Mouse (Mus musculus): ENCODE data around the gene Klhdc1. TPM values are rescaled to one million over a fixed set of nuclear protein-coding genes. Genes with fewer than 3 reads are reported as not detected.

The Klhdc1 gene
- polyA plus RNA-seq, 1 experiment from 2014 or later, result 14.9 TPM

DNA sequence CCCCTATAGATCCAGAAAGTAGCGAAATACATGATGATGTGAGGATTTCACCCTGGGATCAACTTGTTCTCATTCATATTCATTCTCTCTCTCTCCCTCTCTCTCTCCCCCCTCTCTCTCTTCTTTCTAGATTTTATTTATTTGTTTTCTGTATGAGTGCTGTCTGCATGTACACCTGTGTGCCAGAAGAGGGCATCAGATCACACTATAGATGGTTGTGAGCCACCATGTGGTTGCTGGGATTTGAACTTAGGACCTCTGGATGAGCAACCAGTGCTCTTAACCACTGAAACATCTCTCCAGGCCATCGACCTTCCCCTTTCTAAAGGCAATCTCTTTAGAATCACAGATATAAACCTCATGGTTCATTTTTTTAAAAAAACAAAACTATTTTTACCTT lies 32.5 kb upstream of the Klhdc1 start:
- no peak overlapping the region for H3K9ac ChIP-seq (replicated peaks)
- no peak overlapping the region for H3K4me2 ChIP-seq
- WGBS, result 94% methylated on average over 2 of the region's 2 CpGs
- H3K9me3 ChIP-seq (replicated peaks), result no peaks in the 10 kb centered on the region
- H3K4me3 ChIP-seq (replicated peaks), result no peak overlapping the region
- H3K36me3 ChIP-seq, result no peaks in the 10 kb centered on the region
- no peaks in the 10 kb centered on the region for H3K27me3 ChIP-seq (replicated peaks)
- H3K27ac ChIP-seq (replicated peaks), result no peak overlapping the region
- no peak for ATAC-seq (ENCODE audit: low FRiP score)
- peaks cover 4% of the 10 kb centered on the region for H3K4me1 ChIP-seq

DNA sequence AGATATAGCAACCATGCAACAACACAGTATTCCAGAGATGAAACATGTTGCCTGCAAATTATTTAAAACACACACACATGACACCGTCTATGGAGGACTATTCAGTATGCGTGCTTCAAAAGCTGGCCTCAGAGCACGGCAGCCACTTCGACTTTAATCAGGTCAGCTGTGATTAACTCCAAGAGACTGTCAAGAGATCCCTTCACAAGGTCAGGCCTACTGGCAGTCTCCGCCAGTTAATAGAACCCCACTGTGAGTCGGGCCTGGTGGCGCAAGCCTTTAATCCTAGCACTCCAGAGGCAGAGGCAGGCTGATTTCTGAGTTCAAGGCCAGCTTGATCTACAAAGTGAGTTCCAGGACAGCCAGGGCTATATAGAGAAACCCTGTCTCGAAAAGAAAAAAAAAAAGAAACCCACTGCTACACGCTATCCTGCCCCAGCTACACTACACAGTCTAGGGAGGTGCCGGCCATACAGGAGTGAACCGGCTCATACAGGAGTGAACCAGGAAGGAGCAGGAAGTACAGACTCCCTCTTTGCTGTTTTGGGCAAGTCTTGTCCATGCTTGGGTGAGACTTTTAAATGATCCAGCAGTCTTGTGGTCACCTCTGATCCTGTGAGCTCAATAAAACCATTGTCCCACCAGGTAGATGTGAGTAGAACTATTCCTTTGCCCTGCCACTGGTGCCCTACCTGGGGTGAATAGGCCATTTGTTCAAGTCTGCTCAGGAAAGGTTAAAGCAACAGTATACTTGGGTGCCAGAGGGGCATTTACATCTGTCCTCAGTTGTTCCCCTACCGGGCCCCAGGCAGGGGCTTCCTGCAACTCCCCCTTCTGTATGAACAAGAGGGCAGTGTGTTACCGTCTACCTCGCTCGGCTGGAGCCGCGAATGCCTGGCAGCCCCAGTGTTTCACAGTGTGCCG lies 30.7 kb upstream of the Klhdc1 start:
- ATAC-seq (ENCODE audit: low FRiP score), result no peak
- no peak overlapping the region for H3K27ac ChIP-seq (replicated peaks)
- H3K9ac ChIP-seq (replicated peaks), result no peak overlapping the region
- no peaks in the 10 kb centered on the region for H3K36me3 ChIP-seq
- H3K4me1 ChIP-seq, result no peaks in the 10 kb centered on the region
- 87% methylated on average over 18 of the region's 18 CpGs for WGBS
- H3K4me3 ChIP-seq (replicated peaks), result no peak overlapping the region
- no peaks in the 10 kb centered on the region for H3K27me3 ChIP-seq (replicated peaks)
- no peaks in the 10 kb centered on the region for H3K9me3 ChIP-seq (replicated peaks)
- no peak overlapping the region for H3K4me2 ChIP-seq

DNA sequence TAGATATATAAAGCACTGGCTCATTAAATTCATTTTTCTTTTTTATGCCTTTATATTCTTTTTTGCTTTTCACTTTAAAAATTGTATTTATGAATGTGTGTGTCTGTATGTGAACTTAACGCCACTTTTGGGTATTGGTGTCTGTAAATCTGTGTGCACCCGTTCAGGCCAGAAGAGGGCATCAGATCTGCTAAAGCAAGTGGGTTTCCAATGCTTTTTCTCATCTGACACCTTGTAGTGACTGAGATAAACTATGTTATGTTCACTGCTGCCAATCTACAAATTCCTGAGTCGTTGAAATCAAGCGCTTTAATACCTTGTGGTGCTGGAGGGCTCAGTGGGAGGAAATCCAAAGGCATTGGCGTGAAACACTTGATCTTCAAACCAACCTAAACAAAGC lies 29.9 kb upstream of the Klhdc1 start:
- ATAC-seq (ENCODE audit: low FRiP score), result no peak
- Histone ChIP-seq H3K4me3 (replicated peaks) (no peak overlapping the region), H3K4me2 (no peak overlapping the region), H3K27ac (replicated peaks) (no peak overlapping the region), H3K27me3 (replicated peaks) (no peaks in the 10 kb centered on the region), H3K36me3 (no peaks in the 10 kb centered on the region), H3K9me3 (replicated peaks) (no peaks in the 10 kb centered on the region), H3K4me1 (no peaks in the 10 kb centered on the region), H3K9ac (replicated peaks) (no peak overlapping the region)
- WGBS, result 86% methylated on average over 5 of the region's 5 CpGs

DNA sequence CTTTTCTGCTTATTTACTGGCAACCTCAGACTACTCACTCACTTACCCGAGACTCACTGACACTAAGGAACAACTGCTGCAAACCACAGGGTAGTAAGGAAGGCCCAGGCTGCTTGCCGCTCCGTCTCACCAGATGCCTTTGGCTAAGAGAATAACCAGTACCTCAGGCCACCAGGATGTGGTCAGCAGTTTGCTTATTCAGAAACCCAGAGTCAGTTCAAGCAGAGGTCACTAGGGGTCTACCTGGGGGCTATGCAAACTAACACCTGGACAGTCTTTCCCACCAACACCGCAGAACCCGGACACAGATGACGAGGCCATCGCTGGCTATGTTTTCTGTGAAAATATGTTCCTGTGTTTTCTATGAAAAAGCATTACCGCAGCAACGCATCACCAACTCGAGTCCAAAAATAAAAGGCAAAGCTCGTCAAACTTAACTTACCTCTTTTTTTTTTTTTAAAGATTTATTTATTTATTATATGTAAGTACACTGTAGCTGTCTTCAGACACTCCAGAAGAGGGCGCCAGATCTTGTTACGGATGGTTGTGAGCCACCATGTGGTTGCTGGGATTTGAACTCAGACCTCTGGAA lies 27.7 kb upstream of the Klhdc1 start:
- ATAC-seq (ENCODE audit: low FRiP score), result no peak
- H3K4me3 ChIP-seq (replicated peaks), result no peak overlapping the region
- no peak overlapping the region for H3K27ac ChIP-seq (replicated peaks)
- no peak overlapping the region for H3K4me2 ChIP-seq
- WGBS, result 95% methylated on average over 13 of the region's 13 CpGs
- no peaks in the 10 kb centered on the region for H3K9me3 ChIP-seq (replicated peaks)
- H3K36me3 ChIP-seq, result no peaks in the 10 kb centered on the region
- no peak overlapping the region for H3K9ac ChIP-seq (replicated peaks)
- H3K4me1 ChIP-seq, result no peaks in the 10 kb centered on the region
- no peaks in the 10 kb centered on the region for H3K27me3 ChIP-seq (replicated peaks)

DNA sequence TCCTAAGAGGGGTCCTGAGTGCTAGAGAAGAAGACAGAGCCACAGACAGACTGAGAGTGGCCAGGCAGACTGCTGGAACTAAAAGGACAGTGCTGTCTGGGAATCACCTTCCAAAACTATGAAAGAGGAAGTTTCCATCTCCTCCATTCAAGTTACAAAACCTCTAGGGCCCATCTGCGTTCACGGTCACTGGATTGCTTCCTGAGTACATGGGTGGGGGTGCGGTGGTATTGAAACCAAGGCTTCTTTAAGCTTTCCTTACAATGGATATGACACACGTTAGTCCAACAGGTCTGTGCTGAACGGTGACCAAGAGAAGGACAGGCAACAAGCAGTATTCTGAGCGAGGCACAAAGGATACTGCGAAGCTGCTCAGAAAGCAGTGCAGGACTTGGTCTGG lies 26.6 kb upstream of the Klhdc1 start:
- no peaks in the 10 kb centered on the region for H3K9me3 ChIP-seq (replicated peaks)
- H3K4me1 ChIP-seq, result no peaks in the 10 kb centered on the region
- no peaks in the 10 kb centered on the region for H3K27me3 ChIP-seq (replicated peaks)
- H3K36me3 ChIP-seq, result no peaks in the 10 kb centered on the region
- 92% methylated on average over 7 of the region's 7 CpGs for WGBS
- no peak for ATAC-seq (ENCODE audit: low FRiP score)
- H3K4me2 ChIP-seq, result no peak overlapping the region
- H3K9ac ChIP-seq (replicated peaks), result no peak overlapping the region
- no peak overlapping the region for H3K4me3 ChIP-seq (replicated peaks)
- no peak overlapping the region for H3K27ac ChIP-seq (replicated peaks)

DNA sequence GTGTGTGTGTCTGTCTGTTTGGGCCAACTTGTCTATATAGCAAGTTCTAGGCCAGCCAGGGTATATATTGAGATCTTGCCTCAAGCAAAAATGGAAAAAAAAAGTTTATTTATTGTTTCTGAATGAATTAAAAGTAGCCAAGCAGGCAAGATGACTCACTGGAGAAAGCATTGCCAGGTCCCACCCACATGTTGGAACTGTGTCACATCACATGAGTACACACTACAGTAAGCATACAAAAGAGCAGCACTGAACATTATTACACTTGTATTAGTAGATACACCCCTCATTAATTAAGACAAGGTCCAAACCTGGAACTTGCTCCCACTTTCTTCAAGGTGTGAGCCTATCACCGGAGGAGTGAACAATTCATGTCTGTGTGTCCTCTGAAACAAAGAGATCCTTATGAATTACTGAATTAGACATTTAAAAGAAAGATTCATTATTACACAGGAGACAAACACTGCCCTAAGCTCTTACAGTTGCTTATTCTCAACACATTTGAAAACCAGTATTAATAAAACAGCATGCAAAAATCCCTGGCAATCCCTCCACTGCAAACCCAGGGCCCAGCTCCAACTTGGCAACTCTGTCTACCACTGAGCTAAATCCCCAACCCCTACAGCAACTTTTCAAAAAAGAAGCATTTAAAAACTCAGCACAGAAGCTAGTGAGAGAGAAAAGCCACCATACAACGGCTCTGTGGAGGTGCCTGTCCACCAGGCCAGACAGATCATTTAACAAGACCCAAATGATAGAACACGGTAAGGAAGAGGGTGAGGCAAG lies 25.8 kb upstream of the Klhdc1 start:
- WGBS, result 88% methylated on average over 3 of the region's 3 CpGs
- no peaks in the 10 kb centered on the region for H3K4me1 ChIP-seq
- H3K9ac ChIP-seq (replicated peaks), result no peak overlapping the region
- H3K4me2 ChIP-seq, result no peak overlapping the region
- no peaks in the 10 kb centered on the region for H3K27me3 ChIP-seq (replicated peaks)
- H3K4me3 ChIP-seq (replicated peaks), result no peak overlapping the region
- H3K36me3 ChIP-seq, result no peaks in the 10 kb centered on the region
- H3K27ac ChIP-seq (replicated peaks), result no peak overlapping the region
- ATAC-seq (ENCODE audit: low FRiP score), result no peak
- H3K9me3 ChIP-seq (replicated peaks), result no peaks in the 10 kb centered on the region

DNA sequence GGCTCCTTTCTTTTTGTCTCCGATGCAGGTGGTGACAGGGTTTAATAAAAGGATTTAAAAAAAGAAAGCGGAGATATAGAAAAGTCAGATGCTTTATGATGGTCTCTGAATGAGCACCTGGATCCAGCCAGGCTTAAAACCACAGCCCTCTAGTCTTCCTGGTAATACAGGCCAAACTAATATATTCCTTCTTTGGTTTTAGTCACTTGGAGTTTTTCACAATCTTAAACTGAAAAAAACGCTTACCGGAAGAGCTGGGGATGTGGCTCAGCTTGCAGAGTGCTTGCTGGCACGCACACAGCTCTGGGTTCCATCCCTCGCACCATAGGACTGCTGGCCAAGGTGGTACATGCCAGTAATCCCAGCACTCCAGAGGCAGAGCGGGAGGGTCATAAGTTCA lies 24.4 kb upstream of the Klhdc1 start:
- no peak for ATAC-seq (ENCODE audit: low FRiP score)
- no peak overlapping the region for H3K4me2 ChIP-seq
- H3K4me3 ChIP-seq (replicated peaks), result no peak overlapping the region
- no peak overlapping the region for H3K27ac ChIP-seq (replicated peaks)
- H3K9me3 ChIP-seq (replicated peaks), result no peaks in the 10 kb centered on the region
- no peaks in the 10 kb centered on the region for H3K4me1 ChIP-seq
- H3K36me3 ChIP-seq, result no peaks in the 10 kb centered on the region
- 91% methylated on average over 7 of the region's 7 CpGs for WGBS
- H3K9ac ChIP-seq (replicated peaks), result no peak overlapping the region
- no peaks in the 10 kb centered on the region for H3K27me3 ChIP-seq (replicated peaks)

DNA sequence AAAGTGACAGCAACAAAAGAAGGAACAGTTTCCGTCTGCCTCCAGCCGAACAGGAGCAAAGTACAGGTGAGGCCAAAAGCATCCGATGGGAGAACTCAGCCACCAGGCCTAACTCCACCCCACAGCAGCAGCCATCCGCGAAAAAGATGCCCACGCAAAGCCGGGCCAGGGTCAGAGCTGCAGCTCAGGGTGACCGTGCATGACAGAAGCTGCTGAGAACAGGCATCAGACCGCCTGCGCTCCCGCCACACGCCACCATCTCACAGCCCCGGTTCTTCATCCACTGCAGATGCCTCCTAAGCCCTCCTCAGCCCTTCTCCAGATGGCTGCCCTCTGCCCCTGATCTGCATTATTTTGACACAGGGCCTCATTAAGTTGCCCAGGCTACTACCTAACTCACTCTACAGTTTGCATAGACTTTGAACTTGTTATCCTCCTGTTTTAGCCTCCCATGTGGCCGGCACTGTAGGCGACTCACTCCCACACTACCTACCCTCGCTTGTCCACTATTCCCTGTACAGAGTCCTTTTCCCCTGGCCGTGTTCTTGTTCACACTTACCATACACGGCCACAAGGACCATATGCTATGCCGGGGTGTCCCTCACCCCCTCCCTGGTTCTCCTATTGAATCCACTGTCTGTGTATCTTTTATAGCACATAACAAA lies 20.2 kb upstream of the Klhdc1 start:
- Histone ChIP-seq H3K36me3 (no peaks in the 10 kb centered on the region), H3K9ac (replicated peaks) (no peak overlapping the region), H3K27ac (replicated peaks) (no peak overlapping the region), H3K4me1 (no peaks in the 10 kb centered on the region), H3K9me3 (replicated peaks) (no peaks in the 10 kb centered on the region), H3K4me3 (replicated peaks) (no peak overlapping the region), H3K4me2 (no peak overlapping the region), H3K27me3 (replicated peaks) (no peaks in the 10 kb centered on the region)
- WGBS, result 91% methylated on average over 19 of the region's 19 CpGs
- no peak for ATAC-seq (ENCODE audit: low FRiP score)

DNA sequence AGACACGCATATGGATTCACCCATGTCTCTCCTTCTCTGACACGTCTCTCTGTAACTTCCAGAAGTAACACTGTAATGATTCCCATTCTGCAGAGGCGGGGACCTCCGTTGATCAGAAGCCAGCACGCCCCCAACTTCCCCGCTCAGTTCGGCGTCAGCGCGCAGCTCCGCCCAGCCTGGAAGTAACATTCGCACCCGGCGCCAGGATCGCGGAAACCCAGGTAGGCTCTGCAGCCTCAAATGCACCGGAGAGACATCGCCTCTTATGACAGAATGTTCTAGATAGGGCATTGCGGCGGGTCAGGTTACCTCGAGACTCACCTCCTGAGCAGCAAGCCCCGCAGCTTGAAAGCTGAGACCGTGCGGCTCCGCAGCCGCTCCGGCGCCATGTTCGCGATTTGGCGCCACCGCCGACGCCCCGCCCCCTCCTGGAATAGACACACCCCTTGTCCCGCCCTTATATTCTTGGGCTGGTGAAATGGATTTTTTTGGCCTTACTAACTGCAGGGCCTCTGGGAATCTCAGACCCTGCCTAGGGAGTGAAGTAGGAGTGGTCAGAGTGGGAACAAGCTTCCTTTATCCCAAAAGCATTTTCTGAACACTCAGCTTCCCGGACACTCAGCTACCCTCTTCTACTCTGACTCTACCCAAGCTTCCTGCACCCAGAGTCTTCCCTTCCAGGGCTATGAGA lies 13.1 kb upstream of the Klhdc1 start, which contains the start of gene Pole2:
Gene Pole2 (minus strand): TSS at position 420 of the 691 bp plus-strand sequence.
- H3K4me2 ChIP-seq, result peak within 1 kb of the TSS; percentile 62
- H3K27ac ChIP-seq (replicated peaks), result peak within 1 kb of the TSS; percentile 75
- peaks cover 7% of the 10 kb centered on the region; the same call in 1 of the 2 replicates for H3K4me1 ChIP-seq
- H3K27me3 ChIP-seq (replicated peaks), result no peaks in the 10 kb centered on the region
- peak within 1 kb of the TSS; percentile 57 for H3K9ac ChIP-seq (replicated peaks)
- H3K4me3 ChIP-seq (replicated peaks), result peak within 1 kb of the TSS; percentile 72
- peak; percentile 95 for ATAC-seq (ENCODE audit: low FRiP score)
- no peaks in the 10 kb centered on the region for H3K9me3 ChIP-seq (replicated peaks)
- H3K36me3 ChIP-seq, result no peaks in the 10 kb centered on the region
- 1% methylated on average over 37 of the region's 37 CpGs for WGBS

DNA sequence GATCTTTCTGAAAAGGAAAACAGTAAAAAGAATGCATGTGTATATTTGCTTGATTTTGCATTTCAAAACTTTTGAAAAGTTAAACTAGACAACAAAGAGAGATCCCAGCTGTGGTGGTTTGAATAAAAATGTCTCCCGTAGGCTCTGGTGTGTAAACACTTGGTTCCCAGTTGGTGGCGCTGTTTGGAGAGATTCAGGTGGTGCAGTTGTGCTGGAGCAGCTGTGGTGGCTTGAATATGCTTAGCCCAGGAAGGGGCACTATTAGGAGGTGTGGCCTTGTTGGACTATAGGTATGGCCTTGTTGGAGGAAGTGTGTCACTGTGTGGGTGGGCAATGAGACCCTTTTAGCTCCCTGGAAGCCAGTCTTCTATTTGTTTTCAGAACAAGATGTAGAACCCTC lies 11.7 kb upstream of the Klhdc1 start:
- ATAC-seq (ENCODE audit: low FRiP score), result no peak
- H3K9ac ChIP-seq (replicated peaks), result no peak overlapping the region
- H3K4me3 ChIP-seq (replicated peaks), result no peak overlapping the region
- H3K36me3 ChIP-seq, result no peaks in the 10 kb centered on the region
- no peaks in the 10 kb centered on the region for H3K9me3 ChIP-seq (replicated peaks)
- H3K4me1 ChIP-seq, result peaks cover 7% of the 10 kb centered on the region; the same call in 1 of the 2 replicates
- H3K27ac ChIP-seq (replicated peaks), result no peak overlapping the region
- no peaks in the 10 kb centered on the region for H3K27me3 ChIP-seq (replicated peaks)
- WGBS, result 68% methylated on average over 2 of the region's 2 CpGs
- no peak overlapping the region for H3K4me2 ChIP-seq

DNA sequence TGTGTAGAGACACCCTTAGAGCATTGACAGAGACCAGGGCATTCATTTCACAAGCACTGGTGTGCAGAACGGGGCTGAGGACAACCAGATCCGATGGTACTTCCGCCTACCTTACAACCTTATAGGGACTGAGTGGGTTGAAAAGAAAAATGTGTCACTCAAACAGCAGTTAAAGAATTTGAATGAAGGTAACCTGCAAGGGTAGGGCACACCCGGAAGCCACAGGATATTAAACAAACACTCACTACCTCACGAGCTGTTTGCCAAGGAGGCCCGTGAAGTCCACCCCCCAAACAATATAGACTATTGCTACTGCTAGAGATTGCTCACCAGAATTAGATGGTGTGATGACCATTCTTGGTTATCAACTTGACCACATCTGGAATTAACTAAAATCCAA lies 5.2 kb upstream of the Klhdc1 start:
- Histone ChIP-seq H3K4me3 (replicated peaks) (no peak overlapping the region), H3K36me3 (no peaks in the 10 kb centered on the region), H3K4me2 (no peak overlapping the region), H3K27me3 (replicated peaks) (no peaks in the 10 kb centered on the region), H3K9ac (replicated peaks) (no peak overlapping the region), H3K9me3 (replicated peaks) (no peaks in the 10 kb centered on the region), H3K4me1 (peaks cover 4% of the 10 kb centered on the region), H3K27ac (replicated peaks) (no peak overlapping the region)
- 92% methylated on average over 6 of the region's 6 CpGs for WGBS
- no peak for ATAC-seq (ENCODE audit: low FRiP score)
